Mouse (Mus musculus) intestine, embryonic 15.5 days (tissue): ENCODE data around the gene Sltm. TPM values are rescaled to one million over a fixed set of nuclear protein-coding genes. Genes with fewer than 3 reads are reported as not detected.

Experiments used
- ATAC-seq: fragments of 200-750 bp; cut with Nextera tagmentation; 2 replicates; pipeline ENCODE4 v1.8.0; 2017; ENCODE audit warnings: moderate TSS enrichment, moderate library complexity
- H3K27ac ChIP-seq: fragments of 300-500 bp; sonication (generic); 2 replicates; pipeline ENCODE4 v1.5.1; 2015; ENCODE audit warnings: mild to moderate bottlenecking, inconsistent platforms
- H3K27me3 ChIP-seq: fragments of 300-500 bp; sonication (generic); replicated peaks from 2 replicates; pipeline ENCODE4 v1.6.1; 2015; ENCODE audit warnings: inconsistent platforms
- H3K36me3 ChIP-seq: fragments of 300-500 bp; sonication (generic); 2 replicates; pipeline ENCODE4 v1.6.1; 2015; ENCODE audit warnings: inconsistent platforms
- H3K4me1 ChIP-seq: fragments of 300-500 bp; sonication (generic); replicated peaks from 2 replicates; pipeline ENCODE4 v1.6.1; 2015; ENCODE audit warnings: inconsistent platforms
- H3K4me2 ChIP-seq: fragments of 300-500 bp; sonication (generic); replicated peaks from 2 replicates; pipeline ENCODE4 v1.6.1; 2015; ENCODE audit warnings: mild to moderate bottlenecking, inconsistent platforms
- H3K4me3 ChIP-seq: fragments of 300-500 bp; sonication (generic); replicated peaks from 2 replicates; pipeline ENCODE4 v1.5.1; 2015; ENCODE audit warnings: inconsistent platforms
- H3K9ac ChIP-seq: fragments of 300-500 bp; sonication (generic); 2 replicates; pipeline ENCODE4 v1.6.1; 2015; ENCODE audit warnings: inconsistent platforms
- H3K9me3 ChIP-seq: fragments of 300-500 bp; sonication (generic); 2 replicates; pipeline ENCODE4 v1.6.1; 2016; ENCODE audit warnings: inconsistent platforms
- WGBS: fragments of 180-500 bp; shearing (Covaris S2); methylation state at CpG from one replicate; pipeline ENCODE4 v1.1.7; 2015; 5-methylcytosine and 5-hydroxymethylcytosine counted together
- polyA plus RNA-seq: library from polyadenylated mRNA; unstranded; fragments of >200 nt; fragmentation: Nextera tagmentation; extraction: Ambion mirVana; gene quantifications from 2 replicates; pipeline ENCODE4 v1.2.1, GENCODE M21; 2015

Sltm gene
- polyA plus RNA-seq, 1 experiment from 2014 or later, result 43.4 TPM

DNA sequence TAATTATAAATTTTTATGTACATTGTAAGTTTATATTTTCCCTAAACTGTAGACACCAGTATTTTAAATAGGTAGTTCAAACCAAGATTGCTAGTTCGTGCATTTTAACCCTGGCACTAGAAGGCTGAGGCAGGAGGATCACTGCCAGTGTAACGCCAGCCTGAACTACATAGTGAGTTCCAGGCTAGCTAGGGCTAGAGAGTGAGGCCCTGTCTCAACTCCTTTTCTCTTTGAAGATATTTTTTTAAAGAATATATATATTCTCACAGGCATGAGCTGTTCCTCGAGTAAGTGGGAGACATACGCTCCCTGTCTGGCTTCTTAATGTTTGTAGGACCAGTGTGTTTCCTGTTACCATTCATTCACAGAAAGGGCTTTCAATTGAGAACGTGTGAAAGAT is 14.2 kb downstream of the Sltm start:
- H3K27ac ChIP-seq, result no peak overlapping the region
- no peaks in the 10 kb centered on the region for H3K27me3 ChIP-seq
- no peak overlapping the region for H3K4me2 ChIP-seq
- H3K4me1 ChIP-seq, result no peaks in the 10 kb centered on the region
- no peak for ATAC-seq
- WGBS, result 91% methylated on average over 5 of the region's 5 CpGs
- no peak overlapping the region for H3K9ac ChIP-seq
- H3K4me3 ChIP-seq, result no peak overlapping the region
- no peaks in the 10 kb centered on the region for H3K9me3 ChIP-seq
- H3K36me3 ChIP-seq, result peaks cover 9% of the 10 kb centered on the region

DNA sequence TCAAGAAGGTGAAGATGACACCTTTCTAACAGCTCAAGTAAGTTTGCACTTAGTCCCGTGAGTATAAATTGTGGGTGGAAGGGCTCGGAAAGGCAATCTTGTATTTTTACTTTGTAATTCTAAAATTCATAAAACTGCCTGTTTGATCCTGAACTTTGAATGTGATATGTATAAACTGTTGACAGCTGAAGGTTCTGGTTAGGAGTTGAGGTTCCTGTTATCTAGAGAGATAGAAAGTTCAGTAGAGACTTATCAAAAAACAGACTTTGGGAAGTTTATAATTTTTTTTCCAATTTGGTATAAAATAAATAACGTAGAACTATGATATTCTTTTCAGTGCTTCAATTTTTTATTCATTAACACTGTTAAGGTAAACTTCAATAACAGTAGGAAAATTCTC is 20.3 kb downstream of the Sltm start:
- no peaks in the 10 kb centered on the region for H3K4me1 ChIP-seq
- no peak overlapping the region for H3K9ac ChIP-seq
- no peaks in the 10 kb centered on the region for H3K27me3 ChIP-seq
- no peak for ATAC-seq
- H3K9me3 ChIP-seq, result no peaks in the 10 kb centered on the region
- no peaks in the 10 kb centered on the region for H3K36me3 ChIP-seq
- no peak overlapping the region for H3K4me3 ChIP-seq
- no peak overlapping the region for H3K4me2 ChIP-seq
- H3K27ac ChIP-seq, result no peak overlapping the region
- 94% methylated on average over 3 of the region's 3 CpGs for whole genome bisulfite sequencing

DNA sequence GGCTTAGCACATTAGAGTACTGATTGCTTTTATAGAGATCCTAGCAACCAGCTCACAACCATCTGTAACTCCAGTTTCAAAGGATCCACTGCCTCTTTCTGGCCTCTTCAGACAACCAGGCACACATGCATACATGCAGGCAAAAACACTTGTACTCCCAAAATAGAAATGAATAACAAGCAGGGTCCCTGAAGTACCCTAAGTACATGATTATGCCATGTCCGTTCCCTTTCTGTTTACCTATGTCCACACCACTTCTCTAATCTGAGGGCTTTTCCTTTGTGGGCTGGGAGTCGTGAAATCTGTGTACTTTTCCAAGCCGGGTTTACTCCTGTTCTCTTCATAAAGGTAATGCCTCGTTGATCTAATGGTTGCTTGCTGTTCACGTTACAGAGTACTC is 25.1 kb downstream of the Sltm start:
- Histone ChIP-seq H3K4me3 (no peak overlapping the region), H3K36me3 (no peaks in the 10 kb centered on the region), H3K4me1 (no peaks in the 10 kb centered on the region), H3K27ac (no peak overlapping the region), H3K9me3 (no peaks in the 10 kb centered on the region), H3K9ac (no peak overlapping the region), H3K4me2 (no peak overlapping the region), H3K27me3 (no peaks in the 10 kb centered on the region)
- no peak for ATAC-seq
- WGBS, result 77% methylated on average over 5 of the region's 5 CpGs

DNA sequence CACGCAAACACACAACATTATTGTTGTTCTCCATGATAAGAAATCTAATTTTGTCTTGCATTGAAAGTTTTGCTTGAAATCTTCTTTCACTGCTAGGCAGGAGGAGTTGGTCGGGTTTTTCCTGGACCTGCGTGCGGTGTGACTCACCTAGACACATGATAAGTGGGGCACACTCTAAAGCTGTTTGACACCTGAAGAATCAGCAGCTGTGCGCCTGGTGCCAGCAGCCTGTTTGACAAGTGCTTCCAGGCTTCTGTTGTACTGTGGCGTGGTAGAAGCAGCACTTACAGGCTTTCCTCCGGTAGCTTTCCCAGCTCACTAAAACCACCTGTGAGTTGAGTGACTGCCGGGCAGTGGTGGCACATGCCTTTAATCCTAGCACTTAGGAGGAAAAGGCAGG is 27.8 kb downstream of the Sltm start:
- no peaks in the 10 kb centered on the region for H3K9me3 ChIP-seq
- no peak overlapping the region for H3K27ac ChIP-seq
- no peak overlapping the region for H3K4me2 ChIP-seq
- no peaks in the 10 kb centered on the region for H3K4me1 ChIP-seq
- 0 out of 2 replicates have a peak, but pooled peaks cover 4% of the 10 kb centered on the region for H3K36me3 ChIP-seq
- 81% methylated on average over 8 of the region's 8 CpGs for WGBS
- H3K4me3 ChIP-seq, result no peak overlapping the region
- no peaks in the 10 kb centered on the region for H3K27me3 ChIP-seq
- peak; percentile 43; the same call in 1 of the 2 replicates for ATAC-seq
- H3K9ac ChIP-seq, result no peak overlapping the region

DNA sequence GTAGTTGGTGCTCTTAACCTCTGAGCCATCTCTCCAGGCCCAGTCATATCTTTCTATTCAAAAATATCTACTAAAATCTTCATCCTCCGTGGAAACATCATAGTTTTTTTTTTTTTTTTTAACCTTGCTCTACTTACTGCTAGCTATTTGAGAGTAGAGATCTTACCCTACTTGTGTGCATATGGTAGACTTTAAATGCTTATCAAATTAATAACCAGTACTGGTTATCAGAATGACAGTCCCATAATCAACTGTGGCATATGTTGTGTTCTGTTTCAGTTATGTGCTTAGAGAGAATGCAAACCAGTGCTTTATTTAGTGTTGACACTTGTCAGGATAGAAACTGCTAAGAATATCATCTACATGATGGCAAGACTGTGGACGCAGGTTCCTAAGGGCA is 35.6 kb downstream of the Sltm start:
- Histone ChIP-seq H3K36me3 (peaks cover 9% of the 10 kb centered on the region), H3K9ac (no peak overlapping the region), H3K4me2 (no peak overlapping the region), H3K27me3 (no peaks in the 10 kb centered on the region), H3K4me1 (no peaks in the 10 kb centered on the region), H3K9me3 (no peaks in the 10 kb centered on the region), H3K27ac (no peak overlapping the region), H3K4me3 (no peak overlapping the region)
- no peak for ATAC-seq
- WGBS, result 82% methylated on average over 2 of the region's 2 CpGs

DNA sequence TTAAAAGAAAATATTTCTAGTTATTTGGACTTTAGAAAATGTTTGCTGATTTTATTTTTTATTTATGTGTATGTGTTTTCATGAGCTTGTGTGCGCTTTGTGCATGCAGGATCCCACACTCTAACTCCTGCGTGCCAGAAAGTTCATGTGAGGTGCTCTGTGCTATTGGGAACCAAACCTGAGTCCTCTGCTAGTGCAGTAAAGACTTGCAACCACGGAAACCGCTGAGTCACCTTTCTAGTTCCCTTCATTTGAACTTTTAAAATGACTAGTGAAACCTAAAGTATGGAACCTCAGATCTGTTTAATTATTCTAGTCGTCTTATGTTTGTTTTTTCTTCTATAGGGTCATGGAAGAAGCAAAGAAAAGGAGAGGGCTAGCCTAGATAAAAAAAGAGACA is 38.4 kb downstream of the Sltm start:
- Histone ChIP-seq H3K9me3 (no peaks in the 10 kb centered on the region), H3K9ac (no peak overlapping the region), H3K4me3 (no peak overlapping the region), H3K27ac (no peak overlapping the region), H3K36me3 (peaks cover 18% of the 10 kb centered on the region), H3K4me2 (no peak overlapping the region), H3K4me1 (no peaks in the 10 kb centered on the region), H3K27me3 (no peaks in the 10 kb centered on the region)
- no peak for ATAC-seq
- 87% methylated on average over 5 of the region's 5 CpGs for WGBS

DNA sequence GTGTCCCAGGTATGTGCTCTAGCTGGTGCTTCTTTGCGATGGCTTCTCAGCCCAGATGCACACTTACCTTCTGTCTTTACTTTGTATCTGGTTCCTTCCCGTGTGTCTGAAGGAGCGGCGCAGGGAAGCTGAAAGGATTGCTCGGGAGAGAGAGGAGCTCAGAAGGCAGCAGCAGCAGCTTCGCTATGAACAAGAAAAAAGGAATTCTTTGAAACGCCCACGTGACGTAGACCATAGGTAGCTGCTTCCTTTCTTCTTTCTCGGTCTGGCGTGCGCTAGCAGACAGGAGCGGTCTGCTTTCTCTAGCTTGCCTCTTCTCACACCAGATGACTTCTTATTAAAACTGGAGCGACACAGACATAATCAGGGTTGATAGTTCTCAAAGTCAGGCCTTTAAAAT is 42.1 kb downstream of the Sltm start:
- no peaks in the 10 kb centered on the region for H3K9me3 ChIP-seq
- H3K4me2 ChIP-seq, result no peak overlapping the region
- no peaks in the 10 kb centered on the region for H3K27me3 ChIP-seq
- no peak overlapping the region for H3K27ac ChIP-seq
- 78% methylated on average over 14 of the region's 14 CpGs for WGBS
- ATAC-seq, result no peak
- H3K9ac ChIP-seq, result no peak overlapping the region
- H3K36me3 ChIP-seq, result peaks cover 44% of the 10 kb centered on the region
- no peak overlapping the region for H3K4me3 ChIP-seq
- H3K4me1 ChIP-seq, result no peaks in the 10 kb centered on the region

DNA sequence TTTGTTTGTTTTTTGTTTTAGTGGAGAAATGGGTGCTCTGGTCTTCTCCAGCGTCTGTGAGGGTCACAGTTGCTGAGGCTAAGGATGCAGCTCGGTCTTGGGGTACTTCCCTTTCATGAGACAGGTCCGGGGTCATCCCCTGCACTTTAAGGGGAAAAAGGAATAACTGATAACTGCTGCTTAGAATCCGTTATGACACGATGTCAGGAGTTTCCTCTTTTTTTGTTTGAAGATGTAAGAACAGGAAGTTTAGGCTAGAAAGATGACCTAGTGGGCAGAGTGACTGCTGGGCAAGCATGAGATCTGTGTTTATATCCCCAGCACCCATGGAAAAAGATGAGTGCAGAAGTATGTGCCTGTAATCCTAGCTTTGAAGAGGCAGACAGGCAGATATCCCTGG is 42.6 kb downstream of the Sltm start:
- Histone ChIP-seq H3K4me1 (no peaks in the 10 kb centered on the region), H3K9me3 (no peaks in the 10 kb centered on the region), H3K4me2 (no peak overlapping the region), H3K27ac (no peak overlapping the region), H3K4me3 (no peak overlapping the region), H3K27me3 (no peaks in the 10 kb centered on the region), H3K36me3 (peaks cover 48% of the 10 kb centered on the region), H3K9ac (no peak overlapping the region)
- WGBS, result 63% methylated on average over 5 of the region's 5 CpGs
- no peak for ATAC-seq

DNA sequence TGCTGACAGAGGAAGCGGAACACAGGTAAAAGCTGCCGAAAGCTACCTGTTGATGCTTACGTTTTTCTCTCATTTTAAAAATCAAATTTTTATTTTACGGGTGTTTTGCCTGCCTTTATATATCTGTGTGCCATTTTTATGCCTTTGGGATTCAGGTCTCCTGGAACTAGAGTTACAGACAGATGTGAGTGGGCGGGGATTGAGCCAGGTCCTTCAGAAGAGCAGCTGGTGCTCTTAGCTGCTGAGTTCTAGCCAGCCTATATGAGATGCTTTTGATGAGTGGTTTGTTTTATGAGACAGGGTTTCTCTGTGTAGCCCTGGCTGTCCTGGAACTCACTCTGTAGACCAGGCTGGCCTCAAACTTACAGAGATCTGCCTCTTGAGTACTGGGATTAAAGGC is 44.6 kb downstream of the Sltm start:
- no peaks in the 10 kb centered on the region for H3K9me3 ChIP-seq
- ATAC-seq, result no peak
- no peak overlapping the region for H3K9ac ChIP-seq
- no peaks in the 10 kb centered on the region for H3K27me3 ChIP-seq
- no peak overlapping the region for H3K4me2 ChIP-seq
- no peak overlapping the region for H3K27ac ChIP-seq
- H3K36me3 ChIP-seq, result peaks cover 50% of the 10 kb centered on the region
- WGBS, result 91% methylated on average over 5 of the region's 5 CpGs
- no peak overlapping the region for H3K4me3 ChIP-seq
- H3K4me1 ChIP-seq, result no peaks in the 10 kb centered on the region

DNA sequence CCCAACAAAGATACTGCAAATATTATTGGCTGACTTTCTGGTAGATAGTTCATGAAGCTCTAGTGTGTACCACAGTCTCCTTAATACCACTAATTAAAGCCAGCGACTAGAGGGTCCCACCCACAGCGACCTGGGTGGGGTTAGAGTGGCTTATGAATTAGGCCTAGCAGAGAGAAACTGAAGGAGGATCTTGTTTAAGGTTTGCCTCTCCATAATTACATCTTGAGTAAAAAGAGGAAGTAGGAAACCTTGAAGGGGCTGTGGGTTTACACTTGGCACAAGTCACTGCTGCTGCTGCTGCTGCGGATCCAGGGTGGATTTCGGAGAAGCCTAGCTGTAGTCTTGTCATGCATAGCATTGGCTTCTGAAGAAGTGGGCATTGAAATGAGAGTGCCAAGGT is 48.2 kb downstream of the Sltm start:
- H3K4me3 ChIP-seq, result no peak overlapping the region
- no peaks in the 10 kb centered on the region for H3K4me1 ChIP-seq
- 86% methylated on average over 4 of the region's 4 CpGs for WGBS
- no peak for ATAC-seq
- peaks cover 51% of the 10 kb centered on the region for H3K36me3 ChIP-seq
- no peak overlapping the region for H3K9ac ChIP-seq
- H3K9me3 ChIP-seq, result no peaks in the 10 kb centered on the region
- H3K4me2 ChIP-seq, result no peak overlapping the region
- no peaks in the 10 kb centered on the region for H3K27me3 ChIP-seq
- no peak overlapping the region for H3K27ac ChIP-seq

DNA sequence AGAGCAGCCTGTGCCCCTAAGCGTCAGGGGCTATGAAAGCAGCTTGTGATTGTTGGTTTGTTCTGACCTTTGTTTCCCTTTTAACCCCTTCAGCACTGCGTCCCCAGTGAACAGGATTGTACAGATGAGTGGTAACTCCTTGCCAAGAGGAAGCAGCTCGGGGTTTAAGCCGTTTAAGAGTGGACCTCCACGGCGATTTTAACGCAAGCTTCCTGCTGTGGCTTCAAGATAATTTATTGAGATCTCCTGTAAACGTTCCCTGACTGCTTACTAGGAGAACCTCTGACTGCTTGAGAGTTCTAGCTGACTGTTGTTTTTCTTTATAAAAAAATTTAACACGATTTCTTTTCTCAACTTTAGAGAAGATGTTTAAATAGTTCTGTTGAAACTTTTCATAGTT is 48.9 kb downstream of the Sltm start:
- Histone ChIP-seq H3K9me3 (no peaks in the 10 kb centered on the region), H3K36me3 (peaks cover 44% of the 10 kb centered on the region), H3K27ac (no peak overlapping the region), H3K4me3 (no peak overlapping the region), H3K4me2 (no peak overlapping the region), H3K4me1 (no peaks in the 10 kb centered on the region), H3K27me3 (no peaks in the 10 kb centered on the region), H3K9ac (no peak overlapping the region)
- 54% methylated on average over 9 of the region's 9 CpGs for WGBS
- ATAC-seq, result no peak

DNA sequence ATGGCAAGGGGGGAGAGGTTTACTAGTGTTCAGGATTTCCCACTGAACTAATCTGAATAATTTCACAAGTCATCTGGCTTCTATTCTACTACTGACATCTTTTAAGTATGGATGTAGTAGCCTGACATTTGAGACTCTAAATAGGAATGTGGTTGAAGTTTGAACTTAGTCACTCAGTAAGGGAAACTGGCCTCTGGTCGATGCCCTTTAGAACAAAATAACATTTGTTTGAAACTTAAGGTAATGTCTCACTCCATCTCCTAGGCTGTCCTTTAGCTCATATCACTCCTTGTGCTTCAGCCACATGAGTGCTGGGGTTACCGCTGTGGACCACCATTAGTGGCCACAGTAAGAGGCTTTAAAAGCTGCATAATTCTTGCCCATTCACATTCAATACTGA is 55.7 kb downstream of the Sltm start:
- Histone ChIP-seq H3K4me2 (no peak overlapping the region), H3K9ac (no peak overlapping the region), H3K27ac (no peak overlapping the region), H3K4me1 (no peaks in the 10 kb centered on the region), H3K27me3 (no peaks in the 10 kb centered on the region), H3K36me3 (0 out of 2 replicates have a peak, but pooled peaks cover 12% of the 10 kb centered on the region), H3K4me3 (no peak overlapping the region), H3K9me3 (no peaks in the 10 kb centered on the region)
- 88% methylated on average over 2 of the region's 2 CpGs for WGBS
- ATAC-seq, result no peak

DNA sequence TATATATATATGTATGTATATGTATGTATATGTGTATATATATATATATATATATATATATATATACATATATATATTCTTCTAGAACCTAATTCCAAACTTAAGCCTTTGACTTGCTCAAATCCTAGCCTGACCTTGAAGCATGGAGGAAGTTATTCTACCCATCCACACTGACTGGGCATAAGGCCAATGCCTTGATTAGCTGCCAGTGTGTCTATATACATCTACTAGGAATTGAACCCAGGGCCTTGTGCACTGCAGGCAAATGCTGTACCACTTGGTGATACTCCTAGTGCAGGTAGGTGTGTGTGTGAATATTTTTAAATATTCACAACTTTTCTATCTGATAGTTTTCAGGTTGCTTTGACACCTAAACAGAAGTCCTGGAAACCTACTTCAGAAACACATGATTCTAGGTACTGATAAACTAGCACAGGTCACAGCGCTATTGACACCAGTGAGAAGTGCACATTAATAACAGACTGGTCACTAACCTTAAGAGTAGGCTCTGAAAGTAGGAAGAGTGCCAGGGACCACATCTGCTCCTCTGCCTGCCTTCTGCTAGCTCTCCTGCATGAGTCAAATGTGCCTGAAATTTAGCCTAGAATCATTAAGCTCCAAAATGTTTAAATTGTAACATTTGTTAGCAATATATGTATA is 59.8 kb downstream of the Sltm start:
- Histone ChIP-seq H3K27me3 (no peaks in the 10 kb centered on the region), H3K4me3 (no peak overlapping the region), H3K4me1 (no peaks in the 10 kb centered on the region), H3K4me2 (no peak overlapping the region), H3K9me3 (no peaks in the 10 kb centered on the region), H3K27ac (no peak overlapping the region), H3K36me3 (peaks cover 14% of the 10 kb centered on the region), H3K9ac (no peak overlapping the region)
- 93% methylated on average over 1 of the region's 1 CpGs for WGBS
- ATAC-seq, result no peak
